Mouse (Mus musculus): ENCODE data around the gene Arhgef2. TPM values are rescaled to one million over a fixed set of nuclear protein-coding genes. Genes with fewer than 3 reads are reported as not detected.

The Arhgef2 gene
- polyA plus RNA-seq, 1 experiment from 2014 or later, result 122 TPM

DNA sequence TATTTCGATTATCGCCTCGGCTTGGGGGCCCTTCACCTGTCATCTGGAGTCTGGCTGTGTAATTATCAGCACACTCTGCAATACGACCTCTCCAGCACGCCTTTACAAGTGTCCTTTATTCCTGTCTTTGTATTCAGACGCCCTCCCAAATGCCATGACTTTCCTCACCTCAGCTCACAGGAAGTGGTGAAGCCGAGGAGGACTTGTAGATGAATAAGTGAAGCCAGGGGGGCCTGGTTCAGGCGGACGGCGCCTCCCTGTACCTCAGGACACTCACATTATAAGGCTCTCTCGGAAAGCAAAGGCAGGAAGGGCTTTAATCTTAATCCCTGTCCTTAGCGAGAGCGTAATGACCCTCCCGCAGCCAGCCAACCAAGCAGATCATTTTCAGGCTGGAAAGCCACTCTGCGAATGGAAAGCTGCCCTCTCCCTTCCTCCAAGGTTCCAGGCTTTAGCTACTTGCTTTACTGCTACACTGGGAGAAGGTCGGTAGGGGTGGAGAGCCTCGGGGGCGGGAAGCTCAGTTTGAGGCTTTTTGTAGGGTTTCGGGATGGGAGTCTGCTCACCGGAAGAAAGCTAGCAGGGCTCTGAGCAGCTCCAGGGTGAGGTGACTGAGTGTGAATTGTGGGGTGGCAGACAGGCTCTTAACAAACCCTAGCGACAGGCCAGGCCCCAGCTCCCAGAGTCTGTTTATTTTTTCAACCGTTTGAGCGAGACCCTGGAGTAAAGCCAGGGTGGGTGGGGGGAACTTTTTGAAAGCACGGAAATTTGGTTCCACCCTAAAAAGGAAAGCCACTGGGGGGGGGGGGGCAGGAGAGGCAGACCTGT lies 16.6 kb downstream of the Arhgef2 start:
- no peak for ATAC-seq (ENCODE audit: insufficient number of reproducible peaks, insufficient read depth, low FRiP score, low TSS enrichment, low read depth)
- H3K9ac ChIP-seq (replicated peaks), result peak overlapping the region; percentile 97
- peak overlapping the region; percentile 96 for H3K4me2 ChIP-seq
- peak overlapping the region; percentile 87 for H3K4me3 ChIP-seq (replicated peaks)
- peak overlapping the region; percentile 97 for H3K27ac ChIP-seq
- peaks cover 42% of the 10 kb centered on the region for H3K4me1 ChIP-seq (replicated peaks)
- H3K9me3 ChIP-seq, result no peaks in the 10 kb centered on the region
- H3K36me3 ChIP-seq, result peaks cover 26% of the 10 kb centered on the region
- WGBS, result under 1% methylated on average over 24 of the region's 24 CpGs
- no peaks in the 10 kb centered on the region for H3K27me3 ChIP-seq

DNA sequence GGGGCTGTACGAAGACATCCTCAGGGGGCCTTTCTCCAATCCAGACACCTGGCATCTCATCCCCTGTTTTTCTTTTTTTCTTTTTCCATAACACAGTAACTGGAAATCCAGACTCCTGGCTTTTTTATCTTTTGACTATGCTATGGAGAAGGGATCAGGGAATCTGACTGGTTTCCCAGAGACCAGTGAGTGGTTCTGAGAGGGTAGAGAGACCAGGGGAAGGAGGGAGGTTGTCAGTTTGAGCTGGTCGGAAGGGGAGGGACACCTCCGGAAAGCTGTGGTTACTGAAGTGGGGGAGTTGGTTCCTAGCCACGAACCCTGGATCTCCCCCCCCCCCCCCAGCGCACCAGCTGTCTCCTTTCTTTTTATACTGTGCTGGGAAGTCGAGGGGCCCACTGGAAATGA lies 17.2 kb downstream of the Arhgef2 start:
- no peaks in the 10 kb centered on the region for H3K27me3 ChIP-seq
- peak overlapping the region; percentile 97 for H3K9ac ChIP-seq (replicated peaks)
- H3K4me3 ChIP-seq (replicated peaks), result peak overlapping the region; percentile 87
- H3K4me2 ChIP-seq, result peak overlapping the region; percentile 96
- WGBS, result under 1% methylated on average over 6 of the region's 6 CpGs
- peaks cover 42% of the 10 kb centered on the region for H3K4me1 ChIP-seq (replicated peaks)
- no peaks in the 10 kb centered on the region for H3K9me3 ChIP-seq
- no peak for ATAC-seq (ENCODE audit: insufficient number of reproducible peaks, insufficient read depth, low FRiP score, low TSS enrichment, low read depth)
- peaks cover 29% of the 10 kb centered on the region for H3K36me3 ChIP-seq
- H3K27ac ChIP-seq, result peak overlapping the region; percentile 97

DNA sequence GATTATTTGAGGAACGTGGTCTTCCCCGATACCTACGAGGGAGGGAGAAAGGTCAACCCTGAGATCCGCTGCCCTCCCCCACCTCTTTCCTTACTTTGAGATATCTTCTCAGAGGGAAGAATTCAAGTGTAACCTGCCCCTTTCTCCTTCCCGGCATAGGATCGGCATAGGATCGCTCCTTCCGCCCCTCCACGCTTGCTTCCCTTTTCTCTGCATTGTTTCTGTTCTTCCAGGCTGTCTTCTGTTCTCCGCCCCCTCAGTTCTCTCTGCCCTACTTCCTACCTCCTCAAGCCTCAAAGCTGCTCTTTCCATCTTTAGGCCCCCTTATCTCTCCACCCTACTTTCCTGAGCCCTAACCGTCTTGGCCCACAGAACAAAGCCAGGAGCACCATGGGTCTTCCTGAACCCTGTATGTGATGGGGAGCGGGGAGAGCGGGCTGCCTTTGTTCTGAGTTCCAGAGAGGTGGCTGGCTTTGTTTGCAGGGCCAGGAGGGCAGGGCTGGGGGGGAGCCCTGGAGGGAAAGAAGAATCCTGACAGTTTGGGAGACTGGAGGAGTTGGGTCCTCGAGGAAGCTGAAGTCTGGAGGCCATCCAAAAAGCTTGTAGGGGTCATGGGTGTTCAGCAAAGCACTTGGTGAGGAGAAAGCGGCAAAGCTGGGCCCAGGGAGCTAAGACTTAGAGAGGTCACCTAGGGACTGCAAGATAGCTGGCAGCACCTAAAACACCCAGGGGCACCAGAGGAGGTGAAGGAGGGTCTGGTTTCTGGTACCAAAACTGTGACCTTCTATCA lies 17.8 kb downstream of the Arhgef2 start:
- no peak for ATAC-seq (ENCODE audit: insufficient number of reproducible peaks, insufficient read depth, low FRiP score, low TSS enrichment, low read depth)
- Histone ChIP-seq H3K27me3 (no peaks in the 10 kb centered on the region), H3K9me3 (no peaks in the 10 kb centered on the region), H3K4me2 (peak overlapping the region; percentile 96), H3K27ac (peak overlapping the region; percentile 97), H3K36me3 (peaks cover 35% of the 10 kb centered on the region), H3K4me1 (replicated peaks) (peaks cover 42% of the 10 kb centered on the region), H3K4me3 (replicated peaks) (peak overlapping the region; percentile 87), H3K9ac (replicated peaks) (peak overlapping the region; percentile 97)
- 5% methylated on average over 15 of the region's 15 CpGs for WGBS

DNA sequence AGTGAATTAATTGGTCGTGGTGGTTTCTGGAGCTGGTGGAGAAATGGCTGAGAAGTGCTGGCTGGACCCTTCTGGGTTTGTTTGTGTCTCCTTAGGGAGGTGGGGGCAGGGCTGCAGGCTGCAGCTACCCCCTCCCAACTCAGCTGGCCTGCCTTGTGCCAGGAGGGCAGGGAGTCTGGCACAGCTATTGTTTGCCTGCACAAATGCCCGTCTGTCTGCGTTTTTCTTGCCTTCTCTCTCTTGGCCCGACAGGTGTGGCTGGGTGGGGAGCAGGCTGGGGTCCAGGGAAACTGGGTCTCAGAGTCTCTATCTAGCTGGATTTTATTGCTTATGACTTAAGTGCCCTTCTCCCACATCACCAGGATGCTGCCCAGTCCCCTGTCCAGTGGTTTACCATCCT lies 18.6 kb downstream of the Arhgef2 start:
- 39% methylated on average over 4 of the region's 4 CpGs for WGBS
- Histone ChIP-seq H3K27me3 (no peaks in the 10 kb centered on the region), H3K4me1 (replicated peaks) (peaks cover 42% of the 10 kb centered on the region), H3K4me3 (replicated peaks) (peak overlapping the region; percentile 87), H3K9ac (replicated peaks) (peak overlapping the region; percentile 97; the same call in 1 of the 2 replicates), H3K9me3 (no peaks in the 10 kb centered on the region), H3K27ac (peak overlapping the region; percentile 97; the same call in 1 of the 2 replicates), H3K36me3 (peaks cover 43% of the 10 kb centered on the region), H3K4me2 (peak overlapping the region; percentile 96)
- ATAC-seq (ENCODE audit: insufficient number of reproducible peaks, insufficient read depth, low FRiP score, low TSS enrichment, low read depth), result no peak

DNA sequence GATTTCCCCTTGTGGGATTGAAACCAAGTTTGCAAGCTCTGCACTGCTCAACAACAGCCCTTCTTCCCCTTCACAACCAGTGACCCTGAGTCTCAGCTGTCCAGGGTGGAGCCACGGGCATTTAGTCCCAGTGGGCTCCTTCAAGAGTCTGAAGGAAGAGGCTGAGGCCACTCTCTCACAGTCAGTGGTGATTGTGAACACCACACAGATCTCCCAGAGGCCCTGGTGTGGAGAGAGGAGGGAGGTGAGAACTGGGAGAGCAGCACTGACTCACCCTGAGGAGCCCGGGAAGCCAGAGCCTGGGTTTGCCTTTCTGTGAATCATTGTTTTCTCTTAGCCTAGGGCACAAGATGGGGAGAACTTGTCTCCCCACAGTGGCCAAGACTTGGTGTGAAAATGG lies 19.2 kb downstream of the Arhgef2 start:
- peaks cover 38% of the 10 kb centered on the region for H3K4me1 ChIP-seq (replicated peaks)
- peaks cover 49% of the 10 kb centered on the region for H3K36me3 ChIP-seq
- H3K27me3 ChIP-seq, result no peaks in the 10 kb centered on the region
- H3K4me3 ChIP-seq (replicated peaks), result peak overlapping the region; percentile 87; the same call in 1 of the 2 replicates
- peak overlapping the region; percentile 96 for H3K4me2 ChIP-seq
- H3K9me3 ChIP-seq, result no peaks in the 10 kb centered on the region
- peak overlapping the region; percentile 97; the same call in 1 of the 2 replicates for H3K27ac ChIP-seq
- 61% methylated on average over 2 of the region's 2 CpGs for WGBS
- ATAC-seq (ENCODE audit: insufficient number of reproducible peaks, insufficient read depth, low FRiP score, low TSS enrichment, low read depth), result no peak
- H3K9ac ChIP-seq (replicated peaks), result peak overlapping the region; percentile 97

DNA sequence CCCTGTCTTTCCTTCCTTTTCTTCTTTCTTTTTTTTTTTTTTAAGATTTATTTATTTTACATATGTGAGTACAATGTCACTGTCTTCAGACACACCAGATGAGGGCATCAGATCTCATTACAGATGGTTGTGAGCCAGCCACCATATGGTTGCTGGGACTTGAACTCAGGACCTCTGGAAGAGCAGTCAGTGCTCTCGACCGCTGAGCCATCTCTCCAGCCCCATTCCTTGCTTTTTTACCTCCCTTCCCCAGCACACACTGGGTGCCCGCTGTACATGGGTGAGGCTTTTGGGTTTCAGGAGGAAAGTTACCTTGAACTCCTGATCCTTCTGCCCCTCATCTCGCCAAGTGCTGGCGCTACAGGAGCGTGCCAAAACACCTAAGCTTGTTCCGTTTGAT lies 19.8 kb downstream of the Arhgef2 start:
- no peak overlapping the region for H3K4me3 ChIP-seq (replicated peaks)
- H3K4me2 ChIP-seq, result no peak overlapping the region
- no peak overlapping the region for H3K27ac ChIP-seq
- H3K9me3 ChIP-seq, result no peaks in the 10 kb centered on the region
- ATAC-seq (ENCODE audit: insufficient number of reproducible peaks, insufficient read depth, low FRiP score, low TSS enrichment, low read depth), result no peak
- H3K4me1 ChIP-seq (replicated peaks), result peaks cover 33% of the 10 kb centered on the region
- H3K36me3 ChIP-seq, result peaks cover 55% of the 10 kb centered on the region
- WGBS, result 89% methylated on average over 7 of the region's 7 CpGs
- no peaks in the 10 kb centered on the region for H3K27me3 ChIP-seq
- 0 out of 2 replicates have a peak overlapping the region, but pooled peaks have one; percentile 14 for H3K9ac ChIP-seq (replicated peaks)

DNA sequence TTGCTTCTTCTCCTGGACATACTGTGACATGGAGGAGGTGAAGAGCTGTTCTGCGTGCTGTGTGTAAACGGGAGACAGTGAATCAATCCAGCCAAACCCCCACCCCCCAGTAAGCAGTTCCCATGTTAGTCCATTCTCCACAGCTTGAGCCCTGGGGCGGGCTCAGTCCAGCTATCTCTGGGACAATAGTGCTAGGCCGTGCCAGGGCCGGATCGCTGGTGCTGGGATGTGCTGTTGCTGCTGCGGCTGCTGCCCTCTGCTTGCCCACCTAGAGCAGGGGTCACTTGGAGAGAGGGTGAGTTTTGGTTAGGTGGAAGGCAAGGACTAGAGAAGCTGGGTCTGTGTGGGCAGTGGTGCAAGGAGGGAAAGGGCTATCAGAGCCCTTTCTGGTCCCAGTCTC lies 20.6 kb downstream of the Arhgef2 start:
- no peaks in the 10 kb centered on the region for H3K27me3 ChIP-seq
- H3K27ac ChIP-seq, result no peak overlapping the region
- H3K4me3 ChIP-seq (replicated peaks), result no peak overlapping the region
- H3K4me1 ChIP-seq (replicated peaks), result peaks cover 31% of the 10 kb centered on the region
- no peak overlapping the region; the same call in 1 of the 2 replicates for H3K9ac ChIP-seq (replicated peaks)
- WGBS, result 81% methylated on average over 7 of the region's 7 CpGs
- no peak overlapping the region for H3K4me2 ChIP-seq
- ATAC-seq (ENCODE audit: insufficient number of reproducible peaks, insufficient read depth, low FRiP score, low TSS enrichment, low read depth), result no peak
- H3K9me3 ChIP-seq, result no peaks in the 10 kb centered on the region
- peaks cover 62% of the 10 kb centered on the region for H3K36me3 ChIP-seq

DNA sequence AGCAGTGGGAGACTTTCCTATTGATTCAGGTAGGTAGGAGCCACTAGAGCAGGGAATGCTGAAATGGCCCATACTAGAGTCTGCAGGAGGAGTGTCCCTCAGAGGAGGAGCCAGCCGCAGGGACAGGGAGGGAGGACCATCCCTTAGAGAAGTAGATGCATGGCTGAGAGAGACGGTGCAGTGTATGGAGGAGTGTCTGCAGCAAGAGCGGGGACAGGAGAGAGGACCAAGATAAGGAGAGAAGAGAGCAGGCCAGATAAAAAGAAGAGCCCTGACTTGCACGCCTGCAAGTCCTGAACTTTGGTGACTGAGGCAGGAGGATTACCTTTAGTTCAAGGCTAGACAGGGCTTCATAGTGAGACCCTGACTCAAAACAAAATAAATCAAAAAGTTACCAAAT lies 21.3 kb downstream of the Arhgef2 start:
- no peaks in the 10 kb centered on the region for H3K27me3 ChIP-seq
- ATAC-seq (ENCODE audit: insufficient number of reproducible peaks, insufficient read depth, low FRiP score, low TSS enrichment, low read depth), result no peak
- H3K36me3 ChIP-seq, result peaks cover 70% of the 10 kb centered on the region
- H3K9ac ChIP-seq (replicated peaks), result no peak overlapping the region
- 73% methylated on average over 4 of the region's 4 CpGs for WGBS
- no peaks in the 10 kb centered on the region for H3K9me3 ChIP-seq
- H3K4me1 ChIP-seq (replicated peaks), result peaks cover 31% of the 10 kb centered on the region
- H3K27ac ChIP-seq, result no peak overlapping the region
- H3K4me3 ChIP-seq (replicated peaks), result no peak overlapping the region
- H3K4me2 ChIP-seq, result no peak overlapping the region

DNA sequence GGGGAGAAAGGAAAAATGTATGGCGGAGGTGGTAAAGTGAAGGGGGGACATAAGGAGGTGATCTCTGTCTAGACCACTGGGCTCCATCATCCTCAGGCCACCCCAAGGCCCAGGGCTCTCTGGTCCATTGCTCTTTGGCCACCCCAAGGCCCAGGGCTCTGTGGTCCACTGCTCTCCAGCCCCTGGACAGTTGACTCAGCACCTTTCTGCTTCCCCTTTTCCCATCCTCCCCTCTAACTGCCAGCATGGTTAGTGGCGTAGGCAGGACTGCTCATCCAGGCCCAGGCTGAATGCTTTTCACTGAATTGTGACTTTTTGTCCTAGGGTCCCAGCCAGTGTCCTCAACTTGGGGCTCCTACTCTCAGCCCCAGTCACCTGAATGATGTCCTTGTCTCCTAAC lies 21.8 kb downstream of the Arhgef2 start:
- Histone ChIP-seq H3K4me3 (replicated peaks) (no peak overlapping the region), H3K9ac (replicated peaks) (no peak overlapping the region), H3K27ac (no peak overlapping the region), H3K4me1 (replicated peaks) (peaks cover 31% of the 10 kb centered on the region), H3K4me2 (no peak overlapping the region), H3K36me3 (peaks cover 75% of the 10 kb centered on the region), H3K9me3 (no peaks in the 10 kb centered on the region), H3K27me3 (no peaks in the 10 kb centered on the region)
- no peak for ATAC-seq (ENCODE audit: insufficient number of reproducible peaks, insufficient read depth, low FRiP score, low TSS enrichment, low read depth)
- 89% methylated on average over 2 of the region's 2 CpGs for WGBS

DNA sequence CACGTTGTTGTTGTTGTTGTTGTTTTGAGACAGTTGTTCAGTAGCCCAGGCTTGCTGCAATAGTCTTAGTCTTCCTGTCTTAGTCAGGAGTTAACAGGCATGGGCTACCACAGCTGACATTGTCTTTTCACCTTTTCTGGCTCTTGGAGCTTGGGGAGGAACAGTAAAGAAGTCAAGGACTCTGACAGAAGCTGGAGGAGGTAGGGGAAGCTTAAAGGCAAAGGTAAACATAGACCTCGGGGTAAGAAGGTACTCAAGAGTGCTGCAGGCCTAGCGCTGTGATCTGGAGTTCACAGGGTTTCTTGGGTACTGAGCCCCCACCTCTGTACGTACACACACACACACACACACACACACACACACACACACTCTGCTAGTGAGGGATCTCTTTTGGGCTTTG lies 23.0 kb downstream of the Arhgef2 start:
- WGBS, result 69% methylated on average over 4 of the region's 4 CpGs
- no peak overlapping the region for H3K4me3 ChIP-seq (replicated peaks)

DNA sequence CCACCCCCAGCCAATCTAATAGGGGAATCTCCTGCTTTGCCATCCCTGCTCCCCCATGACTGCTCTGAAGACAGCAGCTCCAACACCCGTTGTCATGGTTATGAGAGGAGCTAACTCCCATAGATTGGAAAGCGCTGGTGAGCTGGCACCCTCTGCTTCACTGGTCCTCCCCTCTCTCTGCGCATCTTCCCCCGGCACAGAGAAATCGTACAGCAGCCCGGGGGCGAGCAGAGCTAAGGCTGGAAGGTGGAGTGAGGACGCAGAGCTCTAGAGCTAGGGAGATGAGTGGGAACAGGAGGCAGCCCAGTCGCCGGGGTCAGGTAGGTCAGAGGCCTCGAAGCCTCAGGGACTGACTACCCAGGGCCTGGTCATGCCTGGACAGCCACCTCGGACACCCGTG lies 23.5 kb downstream of the Arhgef2 start:
- Histone ChIP-seq H3K4me3 (replicated peaks) (no peak overlapping the region), H3K36me3 (peaks cover 92% of the 10 kb centered on the region), H3K4me2 (no peak overlapping the region), H3K27ac (peak overlapping the region; percentile 54), H3K4me1 (replicated peaks) (peaks cover 21% of the 10 kb centered on the region), H3K27me3 (no peaks in the 10 kb centered on the region), H3K9me3 (no peaks in the 10 kb centered on the region), H3K9ac (replicated peaks) (peak overlapping the region; percentile 40; the same call in 1 of the 2 replicates)
- WGBS, result 77% methylated on average over 13 of the region's 13 CpGs
- no peak for ATAC-seq (ENCODE audit: insufficient number of reproducible peaks, insufficient read depth, low FRiP score, low TSS enrichment, low read depth)

More for the DNA sequence above, 23.0 kb downstream of the Arhgef2 start:
- H3K4me2 ChIP-seq, result no peak overlapping the region
- H3K9me3 ChIP-seq, result no peaks in the 10 kb centered on the region
- peaks cover 26% of the 10 kb centered on the region for H3K4me1 ChIP-seq (replicated peaks)
- no peak for ATAC-seq (ENCODE audit: insufficient number of reproducible peaks, insufficient read depth, low FRiP score, low TSS enrichment, low read depth)
- H3K9ac ChIP-seq (replicated peaks), result no peak overlapping the region
- H3K27me3 ChIP-seq, result no peaks in the 10 kb centered on the region
- no peak overlapping the region; the same call in 1 of the 2 replicates for H3K27ac ChIP-seq
- peaks cover 87% of the 10 kb centered on the region for H3K36me3 ChIP-seq

Measured in limb, embryonic 12.5 days (tissue).